Mouse (Mus musculus) intestine, postnatal 0 days (tissue): Measurements from ENCODE around the gene Zdhhc19. TPM values are rescaled to one million over a fixed set of nuclear protein-coding genes. Genes with fewer than 3 reads are reported as not detected.
"Not testable (repeated sequence)": the region's sequence is repeated elsewhere in the genome, so short reads cannot be mapped to it uniquely, and the experiment has no call there.

Experiments
- ATAC-seq: fragments of 200-750 bp; cut with Nextera tagmentation; 2 replicates; pipeline ENCODE4 v1.8.0; 2017; ENCODE audit warnings: mild to moderate bottlenecking, moderate TSS enrichment, moderate library complexity
- H3K27ac ChIP-seq: fragments of 300-500 bp; sonication (generic); 2 replicates; pipeline ENCODE4 v1.5.1; 2014; ENCODE audit warnings: mild to moderate bottlenecking, low read depth, low read length, moderate library complexity
- H3K27me3 ChIP-seq: fragments of 300-500 bp; sonication (generic); replicated peaks from 2 replicates; pipeline ENCODE4 v1.6.1; 2014; ENCODE audit warnings: low read length, mixed read lengths; ENCODE audit not compliant: control insufficient read depth, insufficient read depth
- H3K36me3 ChIP-seq: fragments of 300-500 bp; sonication (generic); 2 replicates; pipeline ENCODE4 v1.6.1; 2014; ENCODE audit warnings: mild to moderate bottlenecking, moderate library complexity; ENCODE audit not compliant: control insufficient read depth, insufficient read depth
- H3K4me1 ChIP-seq: fragments of 300-500 bp; sonication (generic); replicated peaks from 2 replicates; pipeline ENCODE4 v1.6.1; 2014; ENCODE audit warnings: antibody characterized with exemption, low read length, mixed read lengths; ENCODE audit not compliant: control insufficient read depth, insufficient read depth
- H3K4me2 ChIP-seq: fragments of 300-500 bp; sonication (generic); replicated peaks from 2 replicates; pipeline ENCODE4 v1.6.1; 2014; ENCODE audit warnings: low read depth, mild to moderate bottlenecking, moderate library complexity
- H3K4me3 ChIP-seq: fragments of 300-500 bp; sonication (generic); 2 replicates; pipeline ENCODE4 v1.5.1; 2014; ENCODE audit warnings: low read depth, low read length
- H3K9ac ChIP-seq: fragments of 300-500 bp; sonication (generic); 2 replicates; pipeline ENCODE4 v1.6.1; 2014; ENCODE audit warnings: mild to moderate bottlenecking, low read depth, low read length
- H3K9me3 ChIP-seq: fragments of 300-500 bp; sonication (generic); 2 replicates; pipeline ENCODE4 v1.6.1; 2016; ENCODE audit warnings: mixed run types; ENCODE audit not compliant: control insufficient read depth
- CTCF ChIP-seq: sonication (generic); IDR thresholded peaks from 2 replicates; pipeline ENCODE4 v1.5.1; 2016; ENCODE audit warnings: low read depth, mild to moderate bottlenecking, control low read depth, antibody characterized with exemption, moderate library complexity
- WGBS: fragments of 180-500 bp; shearing (Covaris S2); extraction: QIAGEN DNeasy Blood & Tissue Kit; methylation state at CpG from one replicate; pipeline ENCODE4 v1.1.7; 2014; 5-methylcytosine and 5-hydroxymethylcytosine counted together
- polyA plus RNA-seq: library from polyadenylated mRNA; unstranded; fragments of >200 nt; fragmentation: Nextera tagmentation; extraction: Ambion mirVana; gene quantifications from 2 replicates; pipeline ENCODE4 v1.2.1, GENCODE M21; 2015

The Zdhhc19 gene
- polyA plus RNA-seq, 1 experiment from 2014 or later: 3.8 TPM

DNA sequence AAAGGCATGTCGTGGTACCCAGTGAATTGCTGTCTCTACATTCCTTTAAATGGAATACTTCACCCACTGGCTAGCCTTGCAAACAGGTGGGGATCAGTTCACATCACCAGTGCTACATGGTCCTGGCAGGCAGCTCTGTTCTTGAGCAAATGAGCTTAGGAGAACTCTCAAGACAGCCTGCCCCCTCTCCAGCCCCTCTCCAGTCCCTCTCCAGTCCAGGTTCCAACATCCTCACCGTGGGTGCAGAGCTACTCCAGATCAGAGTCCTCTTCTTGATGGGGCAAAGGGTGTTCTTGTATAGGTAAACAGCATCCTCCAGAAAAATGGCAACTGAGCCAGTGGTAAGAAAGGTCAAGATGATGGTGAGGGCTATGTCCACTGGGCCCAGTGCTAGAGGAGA is 16.6 kb upstream of the Zdhhc19 start:
- 63% methylated on average over 2 of the region's 2 CpGs for WGBS

DNA sequence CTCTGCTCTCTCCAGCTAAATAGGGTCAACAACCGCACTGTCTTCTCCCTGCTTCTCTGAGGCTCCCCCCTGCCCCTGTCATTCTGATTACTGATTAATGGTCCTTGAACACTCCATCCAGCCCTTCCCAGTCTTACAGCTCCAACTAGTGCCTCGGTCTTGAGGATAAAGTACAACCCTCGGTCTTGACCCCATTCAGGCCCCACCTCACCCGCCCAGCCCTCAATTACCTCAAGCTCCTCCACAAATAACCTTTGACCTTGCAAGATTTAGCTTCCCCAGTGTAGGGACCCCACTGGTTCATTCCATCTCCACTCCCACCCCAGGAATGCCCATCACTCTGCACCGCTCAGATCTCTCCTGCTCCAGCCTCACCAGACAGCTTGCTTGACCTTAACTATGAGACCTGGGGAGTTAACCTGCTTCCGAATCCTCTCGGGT is 11.6 kb upstream of the Zdhhc19 start:
- Histone ChIP-seq H3K4me1 (no peaks in the 10 kb centered on the region; the same call in 1 of the 2 replicates), H3K27me3 (no peaks in the 10 kb centered on the region), H3K36me3 (no peaks in the 10 kb centered on the region; the same call in 1 of the 2 replicates), H3K9me3 (no peaks in the 10 kb centered on the region), H3K4me2 (peak overlapping the region; percentile 58), H3K4me3 (no peak overlapping the region), H3K27ac (peak overlapping the region; percentile 88), H3K9ac (no peak overlapping the region)
- TF ChIP-seq CTCF: 0 out of 2 replicates have a peak, but pooled peaks have one; percentile 9
- peak; percentile 58 for ATAC-seq
- 17% methylated on average over 7 of the region's 7 CpGs for WGBS

More for the DNA sequence above, 16.6 kb upstream of the Zdhhc19 start:
- ATAC-seq: no peak
- Histone ChIP-seq H3K27me3 (no peaks in the 10 kb centered on the region), H3K27ac (no peak overlapping the region), H3K9me3 (no peaks in the 10 kb centered on the region), H3K4me1 (no peaks in the 10 kb centered on the region), H3K4me3 (no peak overlapping the region), H3K36me3 (peaks cover 30% of the 10 kb centered on the region), H3K9ac (no peak overlapping the region), H3K4me2 (no peak overlapping the region)
- TF ChIP-seq CTCF: no peak

DNA sequence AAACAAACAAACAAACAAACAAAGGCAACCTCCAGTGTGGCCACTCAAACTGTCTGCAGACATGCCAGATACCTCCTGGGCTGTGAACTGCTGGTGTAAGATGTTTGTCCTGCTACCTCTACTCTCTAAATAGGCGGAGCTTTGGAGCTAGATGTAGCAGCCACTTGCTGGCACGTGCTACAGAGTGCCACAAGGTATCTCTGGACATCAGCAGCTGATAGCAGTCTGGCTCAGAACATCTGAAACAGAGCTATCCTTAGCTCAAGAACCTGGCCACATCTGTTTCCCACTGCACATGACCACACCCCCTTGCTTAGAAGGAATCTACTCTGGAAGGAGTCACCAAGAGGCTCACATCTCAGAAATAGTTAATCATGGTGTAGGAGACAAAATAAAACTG is 10.9 kb upstream of the Zdhhc19 start:
- Histone ChIP-seq H3K4me3 (peak overlapping the region; percentile 25; the same call in 1 of the 2 replicates), H3K9ac (no peak overlapping the region), H3K4me1 (no peaks in the 10 kb centered on the region; the same call in 1 of the 2 replicates), H3K9me3 (no peaks in the 10 kb centered on the region), H3K27ac (peak overlapping the region; percentile 88), H3K27me3 (no peaks in the 10 kb centered on the region), H3K4me2 (peak overlapping the region; percentile 58), H3K36me3 (no peaks in the 10 kb centered on the region; the same call in 1 of the 2 replicates)
- no peak for TF ChIP-seq CTCF
- ATAC-seq: no peak
- WGBS: 38% methylated on average over 2 of the region's 2 CpGs

DNA sequence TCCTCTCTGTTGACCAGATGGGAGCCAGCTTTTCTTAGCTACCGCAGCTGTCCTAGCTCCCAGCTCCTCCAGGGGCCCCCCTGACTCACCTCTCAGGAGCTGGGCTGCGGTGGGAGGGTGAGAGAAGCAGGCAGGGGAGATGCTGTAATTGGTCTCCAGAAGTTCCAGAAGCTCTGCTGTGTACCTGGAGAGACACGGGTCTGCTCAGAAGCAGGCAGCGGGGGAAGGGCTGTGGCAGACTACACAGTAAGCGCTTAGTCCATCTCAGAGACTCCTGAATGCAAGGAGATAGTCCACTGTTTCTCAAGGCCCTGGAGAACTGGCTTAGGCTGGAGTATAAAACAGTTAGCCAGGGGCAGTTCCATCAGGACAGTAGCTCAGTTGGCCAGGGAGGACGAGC is 10.0 kb upstream of the Zdhhc19 start:
- peak overlapping the region; percentile 41 for H3K9ac ChIP-seq
- H3K4me3 ChIP-seq: peak overlapping the region; percentile 25
- no peaks in the 10 kb centered on the region for H3K9me3 ChIP-seq
- H3K36me3 ChIP-seq: no peaks in the 10 kb centered on the region; the same call in 1 of the 2 replicates
- H3K27ac ChIP-seq: peak overlapping the region; percentile 88
- H3K27me3 ChIP-seq: no peaks in the 10 kb centered on the region
- peak overlapping the region; percentile 58 for H3K4me2 ChIP-seq
- WGBS: 46% methylated on average over 6 of the region's 6 CpGs
- no peaks in the 10 kb centered on the region; the same call in 1 of the 2 replicates for H3K4me1 ChIP-seq
- TF ChIP-seq CTCF: no peak
- ATAC-seq: no peak

DNA sequence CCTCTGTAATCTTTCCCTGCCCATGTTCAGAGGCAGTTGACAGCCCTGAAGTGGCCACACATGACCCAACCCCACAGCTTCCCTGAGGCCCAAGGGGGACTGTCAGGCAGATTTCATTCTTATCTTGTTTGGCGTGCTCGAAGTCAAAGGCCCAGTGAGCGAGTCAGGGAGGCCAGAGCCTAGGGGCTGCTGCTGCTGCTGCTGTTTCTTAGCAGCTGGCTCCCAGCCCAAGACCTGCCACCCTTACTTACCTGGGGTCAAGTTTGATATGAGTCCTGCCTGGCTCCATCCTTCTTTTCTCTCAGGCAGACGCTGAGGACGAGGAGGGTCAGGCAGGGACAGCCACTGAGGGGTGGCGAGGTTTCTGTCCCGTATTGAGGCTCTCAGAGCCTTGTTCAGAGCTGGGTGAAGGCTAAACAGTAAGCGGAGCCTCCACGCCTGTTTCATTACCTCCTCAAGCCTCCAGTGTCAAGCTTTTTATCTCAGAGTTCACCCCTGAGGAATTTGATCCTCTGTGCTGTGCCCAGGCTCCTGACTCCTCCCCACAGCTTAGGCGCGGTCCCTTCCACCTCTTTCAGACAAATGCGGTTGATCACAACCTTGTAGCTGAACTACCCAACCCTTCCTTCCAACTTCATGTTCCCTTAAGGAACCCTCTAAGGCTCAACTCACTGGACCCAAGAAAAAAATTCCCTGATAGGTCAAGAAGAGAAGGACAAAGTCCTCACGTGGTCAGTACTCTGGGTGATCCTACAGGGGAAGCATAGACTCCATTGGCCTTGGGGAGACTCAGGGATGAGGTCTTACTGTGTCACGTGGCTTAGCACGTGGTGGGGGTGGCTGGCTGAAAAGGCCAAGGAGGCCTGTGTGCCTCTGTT is 8.6 kb upstream of the Zdhhc19 start, which contains the start of gene Slc51a:
Gene Slc51a, minus strand, starts transcription at position 646 of the 878 bp plus-strand sequence.
- no peak for TF ChIP-seq CTCF
- ATAC-seq: peak; percentile 79
- Histone ChIP-seq H3K27ac (peak within 1 kb of the TSS; percentile 99), H3K4me3 (peak within 1 kb of the TSS; percentile 22), H3K27me3 (no peaks in the 10 kb centered on the region), H3K4me1 (no peaks in the 10 kb centered on the region; the same call in 1 of the 2 replicates), H3K9me3 (no peaks in the 10 kb centered on the region), H3K36me3 (no peaks in the 10 kb centered on the region), H3K9ac (peak within 1 kb of the TSS; percentile 38; the same call in 1 of the 2 replicates), H3K4me2 (peak within 1 kb of the TSS; percentile 58)
- WGBS: 24% methylated on average over 15 of the region's 15 CpGs

DNA sequence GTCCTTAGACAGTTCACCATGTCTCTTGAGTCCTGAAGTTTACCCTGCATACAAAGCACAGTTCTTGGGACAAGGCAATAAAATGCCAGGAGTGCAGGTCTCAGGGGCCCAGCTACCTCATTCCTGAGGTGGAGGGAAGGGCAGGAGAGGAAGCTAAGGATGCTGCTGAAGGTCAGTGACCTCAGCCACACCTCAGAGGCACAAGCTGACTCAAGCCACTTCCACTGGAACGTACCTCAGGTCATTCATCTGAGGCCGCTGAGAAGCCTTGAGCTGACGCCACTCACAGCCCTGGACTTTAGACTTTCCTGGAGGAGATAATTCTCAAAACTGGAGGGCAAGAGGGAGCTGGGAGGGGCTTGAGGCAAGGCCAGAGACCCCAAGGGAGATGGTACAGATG is 7.1 kb upstream of the Zdhhc19 start:
- Histone ChIP-seq H3K27ac (peak overlapping the region; percentile 99), H3K4me1 (no peaks in the 10 kb centered on the region; the same call in 1 of the 2 replicates), H3K4me2 (peak overlapping the region; percentile 58), H3K36me3 (no peaks in the 10 kb centered on the region), H3K27me3 (no peaks in the 10 kb centered on the region), H3K9me3 (no peaks in the 10 kb centered on the region), H3K4me3 (no peak overlapping the region), H3K9ac (no peak overlapping the region)
- TF ChIP-seq CTCF: no peak
- WGBS: 38% methylated on average over 3 of the region's 3 CpGs
- ATAC-seq: peak; percentile 73

DNA sequence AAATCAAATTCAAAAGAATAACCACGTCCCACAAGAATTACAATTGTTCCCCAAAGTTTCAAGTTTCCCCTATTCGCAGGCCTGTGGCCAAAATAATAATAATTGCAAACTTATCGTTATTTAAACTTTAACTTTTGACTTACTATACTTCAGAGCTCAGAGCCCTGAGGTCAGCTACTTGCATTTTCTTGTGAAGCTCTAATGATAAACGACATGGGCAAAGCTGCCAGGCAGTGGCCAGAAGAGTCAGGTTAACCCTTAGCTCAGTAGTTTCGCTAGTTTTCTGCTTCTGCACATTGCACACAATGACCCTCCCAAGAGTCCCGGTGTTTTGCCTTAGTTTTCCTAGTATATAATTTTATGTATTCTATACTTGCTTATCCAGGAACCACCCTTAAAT is 1.7 kb upstream of the Zdhhc19 start:
- WGBS: 61% methylated on average over 6 of the region's 6 CpGs
- not testable (repeated sequence) for H3K4me1 ChIP-seq, H3K9ac ChIP-seq, H3K27me3 ChIP-seq, H3K27ac ChIP-seq, H3K9me3 ChIP-seq, ATAC-seq, H3K36me3 ChIP-seq, H3K4me2 ChIP-seq, H3K4me3 ChIP-seq
